Mouse (Mus musculus): Measurements from ENCODE around the gene Sdr9c7. TPM values are rescaled to one million over a fixed set of nuclear protein-coding genes. Genes with fewer than 3 reads are reported as not detected.
"Not testable (repeated sequence)": the region's sequence is repeated elsewhere in the genome, so short reads cannot be mapped to it uniquely, and the experiment has no call there.

Gene Sdr9c7
- not detected for polyA plus RNA-seq (2017; shearing (Covaris generic))

DNA sequence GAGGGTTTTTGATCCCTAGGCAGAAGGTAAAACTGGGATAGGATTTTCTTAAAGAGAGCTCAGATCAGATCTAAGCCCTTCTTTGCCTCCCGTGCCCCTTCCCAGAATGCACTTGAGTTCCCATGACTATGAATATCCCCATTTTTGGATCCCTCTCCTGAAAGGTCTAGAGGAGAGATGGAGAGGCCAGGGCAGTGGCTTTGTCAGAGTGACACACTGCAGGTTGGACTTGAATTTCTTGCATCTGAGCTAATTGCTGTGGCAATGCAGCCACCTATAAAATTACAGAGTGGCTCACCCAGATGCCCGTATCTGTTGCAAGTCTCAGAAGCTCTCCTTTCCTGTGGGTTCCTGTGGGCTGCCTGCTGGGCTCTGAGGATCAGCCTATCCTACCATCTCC, at the start of gene Sdr9c7:
Gene Sdr9c7 (plus strand): TSS at position 301 of the 400 bp plus-strand sequence.
- ATAC-seq, result no peak

DNA sequence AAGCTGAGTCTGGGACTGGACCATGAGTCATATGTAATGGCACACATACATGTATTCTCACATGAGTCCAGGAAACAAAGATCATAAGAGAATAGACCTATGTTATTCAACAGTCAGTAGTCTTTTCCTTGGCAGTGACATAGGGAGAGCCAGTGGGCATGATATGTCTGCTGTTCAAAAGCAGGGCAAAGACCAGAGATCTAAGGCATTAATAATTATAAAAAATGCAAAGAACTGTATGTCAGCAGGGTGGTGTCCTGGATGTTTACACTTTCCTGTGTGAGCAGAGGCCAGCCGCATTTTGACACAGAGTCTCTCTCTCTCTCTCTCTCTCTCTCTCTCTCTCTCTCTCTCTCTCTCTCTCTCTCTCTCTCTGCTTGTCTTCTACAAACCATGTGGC, 48.7 kb upstream of the Sdr9c7 start, which contains the start of gene Rdh19:
Gene Rdh19 (plus strand): TSS at position 301 of the 400 bp plus-strand sequence.
- ATAC-seq, result no peak

DNA sequence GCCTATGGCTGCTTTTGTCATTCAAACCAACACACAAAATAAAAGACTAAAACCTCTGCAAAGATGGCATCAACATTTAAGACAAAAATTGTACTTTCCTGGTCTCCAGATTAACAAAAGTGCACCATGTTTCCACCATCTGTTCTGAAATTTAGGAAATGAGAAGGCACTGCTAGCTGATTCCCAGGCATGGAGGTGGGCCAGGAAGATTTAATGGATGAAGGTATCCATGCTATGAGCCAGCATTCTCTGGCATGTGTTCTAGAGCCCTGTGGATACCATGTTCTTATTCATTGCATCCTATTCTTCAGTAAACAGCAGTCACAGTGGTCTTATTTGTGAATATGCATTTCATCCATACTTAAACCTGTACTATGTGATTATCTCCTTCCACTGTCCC, 41.9 kb upstream of the Sdr9c7 start:
- no peak for ATAC-seq

GRCm38 (mm10) chr10:127864931-127865330, 33.4 kb upstream of the Sdr9c7 start:
- ATAC-seq, result no peak

- ATAC-seq, result no peak
Measured at GRCm38 (mm10) chr10:127866232-127866631, 32.1 kb upstream of the Sdr9c7 start, which contains the start of gene Rdh16f2. TSS of gene Rdh16f2 (plus strand) at chr10:127866474.

DNA sequence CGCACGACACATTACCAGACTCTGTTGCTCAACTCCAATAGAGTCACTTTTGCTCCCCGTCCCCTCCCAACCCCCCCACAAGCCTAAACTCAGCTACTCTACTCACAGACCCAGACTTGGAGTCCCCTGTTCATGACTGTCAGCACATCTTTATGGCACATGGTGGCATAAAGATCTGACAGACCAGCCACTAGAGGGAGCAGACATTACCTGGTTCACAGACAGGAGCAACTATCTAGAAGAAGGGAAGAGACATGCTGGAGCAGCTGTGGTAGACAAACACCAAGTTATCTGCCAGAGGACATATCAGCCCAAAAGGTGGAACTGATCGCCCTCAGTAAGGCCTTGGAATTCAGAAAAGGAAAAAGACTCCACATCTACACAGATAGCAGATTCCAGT, 25.8 kb upstream of the Sdr9c7 start:
- ATAC-seq, result no peak

DNA sequence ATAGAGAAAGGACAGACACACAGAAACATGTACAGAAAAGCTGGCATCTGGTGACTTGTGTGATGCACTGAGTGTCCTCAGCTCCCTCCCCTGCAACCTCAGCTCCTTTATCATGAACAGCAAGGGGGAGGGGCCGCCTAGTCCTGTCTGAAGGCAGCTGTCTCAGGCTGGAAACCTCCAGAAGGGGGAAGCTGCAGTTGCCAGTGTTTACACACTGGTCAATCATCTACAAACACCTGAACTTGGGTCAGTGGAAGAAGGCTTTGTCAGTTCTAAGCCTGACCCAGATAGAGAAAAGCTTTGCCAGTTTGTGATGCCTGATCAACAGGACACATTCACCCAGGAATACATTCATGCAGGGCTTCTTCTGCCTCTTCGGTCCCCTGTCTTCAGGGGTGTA, 20.6 kb upstream of the Sdr9c7 start:
- ATAC-seq, result no peak

GRCm38 (mm10) chr10:127878262-127879057, 19.9 kb upstream of the Sdr9c7 start:
- ATAC-seq, result no peak

GRCm38 (mm10) chr10:127879155-127879688, 19.1 kb upstream of the Sdr9c7 start:
- no peak for ATAC-seq

- no peak for ATAC-seq
Measured at GRCm38 (mm10) chr10:127881041-127881440, 17.3 kb upstream of the Sdr9c7 start.

GRCm38 (mm10) chr10:127886551-127886950, 11.8 kb upstream of the Sdr9c7 start:
- ATAC-seq, result no peak

DNA sequence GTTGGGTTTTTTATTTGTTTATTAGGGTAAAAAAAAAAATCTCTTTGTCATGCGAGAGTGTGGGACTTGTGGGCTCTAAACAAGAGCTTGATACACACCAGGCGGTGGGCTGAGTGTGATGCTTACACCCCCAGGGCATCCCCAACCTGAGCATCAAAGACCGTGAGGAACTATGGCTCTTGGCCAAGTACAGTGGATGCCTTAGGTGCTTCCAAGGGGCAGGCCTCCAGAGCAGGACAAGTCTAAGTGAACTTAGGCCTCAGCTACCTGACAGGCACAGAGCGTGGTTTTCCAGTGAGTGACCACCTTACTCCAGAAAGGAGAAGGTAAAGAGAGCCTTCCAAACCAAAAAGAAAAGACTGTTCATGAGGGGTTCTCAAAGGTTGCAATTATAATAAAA, 11.3 kb upstream of the Sdr9c7 start:
- no peak for ATAC-seq

DNA sequence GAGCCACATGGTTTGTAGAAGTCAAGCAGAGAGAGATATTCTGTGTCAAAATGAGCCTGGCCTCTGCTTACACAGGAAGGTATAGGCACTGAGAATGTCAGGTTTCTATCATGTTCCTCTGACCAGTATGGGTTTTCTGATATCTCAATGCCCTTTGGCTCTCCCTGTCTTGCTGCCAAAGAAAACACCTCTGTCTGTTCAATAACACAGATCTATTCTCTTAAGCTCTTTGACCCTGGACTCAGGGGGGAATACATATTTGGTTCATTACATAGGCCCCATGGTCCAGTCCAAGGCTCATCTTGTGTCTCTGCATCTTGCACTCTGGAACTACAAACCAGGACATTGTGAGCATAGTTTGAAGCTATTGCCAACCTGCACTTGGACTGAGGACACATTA, 9.7 kb upstream of the Sdr9c7 start, which contains the start of gene Rdh7:
Gene Rdh7 (minus strand): TSS at position 213 of the 400 bp plus-strand sequence.
- ATAC-seq, result no peak

DNA sequence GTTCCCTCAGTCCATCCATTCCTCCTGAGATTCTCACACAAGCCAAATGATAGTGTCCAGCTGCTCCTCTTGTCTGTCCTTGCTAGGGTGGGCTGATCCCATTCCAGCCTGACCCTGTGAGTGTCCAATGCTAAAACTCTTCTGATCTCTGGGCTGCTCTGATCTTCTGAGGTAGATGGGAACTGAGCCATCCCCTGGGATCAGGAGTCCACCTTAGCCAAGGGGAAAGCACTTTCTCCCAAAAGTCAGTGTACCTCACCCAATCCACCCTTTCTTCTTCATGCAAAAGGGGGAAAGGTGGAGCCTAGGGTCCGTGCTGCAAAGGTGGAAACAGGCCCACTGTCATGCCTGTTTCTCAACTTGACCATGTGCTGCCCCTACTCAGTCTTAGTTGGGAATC, 6.8 kb upstream of the Sdr9c7 start:
- ATAC-seq, result no peak

GRCm38 (mm10) chr10:127893163-127894022, 4.9 kb upstream of the Sdr9c7 start:
- ATAC-seq, result not testable (repeated sequence)

GRCm38 (mm10) chr10:127896705-127897104, 1.6 kb upstream of the Sdr9c7 start:
- ATAC-seq, result no peak

DNA sequence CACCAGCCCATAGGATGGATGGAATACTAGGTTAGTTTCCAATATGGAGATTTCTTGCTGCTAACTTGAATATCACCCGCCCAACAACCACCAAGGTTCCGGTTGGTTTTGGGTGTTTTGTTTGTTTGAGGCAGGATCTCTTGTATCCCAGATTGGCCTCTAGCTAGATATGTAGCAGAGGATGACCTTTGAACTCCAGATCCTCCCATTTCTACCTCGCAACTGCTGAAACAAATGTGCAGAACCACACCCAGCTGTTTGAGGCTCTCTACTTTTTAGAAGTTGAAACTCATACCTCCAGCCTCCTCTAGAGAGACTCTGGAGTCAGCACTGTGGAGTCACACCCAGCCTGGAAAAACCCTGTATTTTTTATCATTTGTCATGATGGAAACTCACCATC, 812 bp upstream of the Sdr9c7 start:
- ATAC-seq, result no peak

DNA sequence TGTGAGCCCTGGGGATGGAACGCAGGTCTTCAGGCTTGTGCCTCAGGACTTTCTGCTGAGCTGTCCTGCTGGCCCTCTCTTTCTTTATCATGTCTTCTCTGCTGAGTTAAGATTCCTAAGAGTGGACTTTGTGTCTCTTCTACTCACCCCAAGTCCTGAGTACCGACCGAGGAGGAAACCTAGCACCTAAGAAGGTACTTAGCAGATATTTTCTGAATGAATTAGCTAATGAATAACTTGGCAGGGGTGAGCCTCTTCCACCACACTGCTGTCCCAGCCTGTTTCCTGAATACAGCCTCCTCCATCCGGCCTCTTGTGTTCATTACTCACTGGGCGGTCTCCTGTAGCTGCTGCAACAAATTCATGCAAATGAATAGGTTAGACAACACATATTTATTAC, 1.5 kb downstream of the Sdr9c7 start:
- ATAC-seq, result no peak

GRCm38 (mm10) chr10:127901751-127902150, 3.4 kb downstream of the Sdr9c7 start:
- no peak for ATAC-seq

GRCm38 (mm10) chr10:127903116-127903515, 4.8 kb downstream of the Sdr9c7 start:
- no peak for ATAC-seq

- ATAC-seq, result no peak
Measured at GRCm38 (mm10) chr10:127904718-127905446, 6.6 kb downstream of the Sdr9c7 start.

- no peak for ATAC-seq
Measured at GRCm38 (mm10) chr10:127906138-127906537, 7.8 kb downstream of the Sdr9c7 start.
